Mouse (Mus musculus) neural tube, embryonic 11.5 days (tissue): ENCODE measurements around the gene Pskh1. TPM values are rescaled to one million over a fixed set of nuclear protein-coding genes. Genes with fewer than 3 reads are reported as not detected.

Experiments
- ATAC-seq: fragments of 200-750 bp; cut with Nextera tagmentation; 2 replicates; pipeline ENCODE4 v1.8.0; 2017; ENCODE audit warnings: moderate number of reproducible peaks, mild to moderate bottlenecking, moderate TSS enrichment, moderate library complexity; ENCODE audit not compliant: insufficient read depth, low FRiP score, low TSS enrichment
- DNase-seq: peaks from one replicate; pipeline ENCODE4 v3.0.0-alpha.2; 2015; ENCODE audit warnings: low spot score
- H3K27ac ChIP-seq: fragments of 300-500 bp; sonication (generic); 2 replicates; pipeline ENCODE4 v1.5.1; 2014; ENCODE audit warnings: low read depth, mild to moderate bottlenecking, low read length
- H3K27me3 ChIP-seq: fragments of 300-500 bp; sonication (generic); 2 replicates; pipeline ENCODE4 v1.6.1; 2014; ENCODE audit warnings: mild to moderate bottlenecking, low read length, mixed read lengths; ENCODE audit not compliant: control insufficient read depth, insufficient read depth
- H3K36me3 ChIP-seq: fragments of 300-500 bp; sonication (generic); 2 replicates; pipeline ENCODE4 v1.6.1; 2014; ENCODE audit warnings: mild to moderate bottlenecking, low read length, moderate library complexity, mixed read lengths; ENCODE audit not compliant: control insufficient read depth, insufficient read depth
- H3K4me1 ChIP-seq: fragments of 300-500 bp; sonication (generic); 2 replicates; pipeline ENCODE4 v1.6.1; 2014; ENCODE audit warnings: low read length, mixed read lengths; ENCODE audit not compliant: control insufficient read depth, insufficient read depth
- H3K4me2 ChIP-seq: fragments of 300-500 bp; sonication (generic); 2 replicates; pipeline ENCODE4 v1.6.1; 2014; ENCODE audit warnings: low read depth, mild to moderate bottlenecking, moderate library complexity
- H3K4me3 ChIP-seq: fragments of 300-500 bp; sonication (generic); 2 replicates; pipeline ENCODE4 v1.5.1; 2014; ENCODE audit warnings: low read depth, low read length
- H3K9ac ChIP-seq: fragments of 300-500 bp; sonication (generic); 2 replicates; pipeline ENCODE4 v1.6.1; 2014; ENCODE audit warnings: mild to moderate bottlenecking, low read length
- H3K9me3 ChIP-seq: fragments of 300-500 bp; sonication (generic); 2 replicates; pipeline ENCODE4 v1.6.1; 2016; ENCODE audit warnings: low read length; ENCODE audit not compliant: control insufficient read depth
- WGBS: fragments of 180-500 bp; shearing (Covaris S2); extraction: QIAGEN DNeasy Blood & Tissue Kit; methylation state at CpG from one replicate; pipeline ENCODE4 v1.1.7; 2014; 5-methylcytosine and 5-hydroxymethylcytosine counted together
- polyA plus RNA-seq: library from polyadenylated mRNA; unstranded; fragments of >200 nt; fragmentation: Nextera tagmentation; extraction: Ambion mirVana; gene quantifications from 2 replicates; pipeline ENCODE4 v1.2.1, GENCODE M21; 2014

Gene Pskh1
- polyA plus RNA-seq, 1 experiment from 2014 or later = 20.4 TPM

GRCm38 (mm10) chr8:105855248-105856167, 44.7 kb upstream of the Pskh1 start:
- Histone ChIP-seq H3K9ac (peak overlapping the region; percentile 78), H3K27me3 (no peaks in the 10 kb centered on the region), H3K4me1 (peaks cover 26% of the 10 kb centered on the region), H3K4me2 (peak overlapping the region; percentile 93), H3K9me3 (no peaks in the 10 kb centered on the region), H3K27ac (peak overlapping the region; percentile 85), H3K4me3 (peak overlapping the region; percentile 69), H3K36me3 (no peaks in the 10 kb centered on the region; the same call in 1 of the 2 replicates)
- WGBS = under 1% methylated on average over 71 of the region's 71 CpGs
- DNase-seq (peak; percentile 64), ATAC-seq (peak; percentile 42)

GRCm38 (mm10) chr8:105856168-105856835, 43.9 kb upstream of the Pskh1 start:
- WGBS = 24% methylated on average over 15 of the region's 15 CpGs
- Histone ChIP-seq H3K4me3 (peak overlapping the region; percentile 69), H3K36me3 (no peaks in the 10 kb centered on the region; the same call in 1 of the 2 replicates), H3K27ac (peak overlapping the region; percentile 85), H3K4me2 (peak overlapping the region; percentile 93), H3K9me3 (no peaks in the 10 kb centered on the region), H3K9ac (peak overlapping the region; percentile 78), H3K27me3 (no peaks in the 10 kb centered on the region), H3K4me1 (peaks cover 22% of the 10 kb centered on the region)
- ATAC-seq (no peak), DNase-seq (no peak)

GRCm38 (mm10) chr8:105858495-105858894, 41.7 kb upstream of the Pskh1 start:
- Histone ChIP-seq H3K9ac (no peak overlapping the region; the same call in 1 of the 2 replicates), H3K4me3 (no peak overlapping the region), H3K9me3 (no peaks in the 10 kb centered on the region), H3K36me3 (no peaks in the 10 kb centered on the region; the same call in 1 of the 2 replicates), H3K27ac (no peak overlapping the region), H3K4me2 (no peak overlapping the region), H3K27me3 (no peaks in the 10 kb centered on the region), H3K4me1 (peaks cover 34% of the 10 kb centered on the region)
- 89% methylated on average over 5 of the region's 5 CpGs for whole genome bisulfite sequencing
- ATAC-seq = no peak
- DNase-seq = no peak

DNA sequence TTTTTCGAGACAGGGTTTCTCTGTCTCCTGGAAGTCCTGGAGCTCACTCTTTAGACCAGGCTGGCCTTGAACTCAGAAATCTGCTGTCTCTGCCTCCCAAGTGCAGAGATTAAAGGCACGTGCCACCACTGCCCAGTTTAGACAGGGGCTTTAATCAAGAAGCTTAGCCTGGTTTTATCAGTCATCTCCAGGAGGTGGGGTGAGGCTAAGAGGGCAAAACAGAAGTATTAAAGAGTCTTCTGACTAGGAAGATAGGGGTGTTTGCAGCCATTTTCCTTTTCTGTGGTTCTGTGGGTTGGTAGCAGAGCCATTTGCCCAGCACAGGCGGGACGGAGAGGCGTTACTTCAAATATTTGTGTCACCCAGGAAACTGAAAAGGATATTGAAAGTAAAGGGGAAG, 40.9 kb upstream of the Pskh1 start:
- Histone ChIP-seq H3K9ac (no peak overlapping the region), H3K36me3 (no peaks in the 10 kb centered on the region; the same call in 1 of the 2 replicates), H3K4me3 (no peak overlapping the region; the same call in 1 of the 2 replicates), H3K27ac (no peak overlapping the region), H3K4me1 (peaks cover 34% of the 10 kb centered on the region), H3K27me3 (no peaks in the 10 kb centered on the region), H3K4me2 (peak overlapping the region; percentile 30), H3K9me3 (no peaks in the 10 kb centered on the region)
- ATAC-seq (no peak), DNase-seq (no peak)
- 78% methylated on average over 5 of the region's 5 CpGs for WGBS

DNA sequence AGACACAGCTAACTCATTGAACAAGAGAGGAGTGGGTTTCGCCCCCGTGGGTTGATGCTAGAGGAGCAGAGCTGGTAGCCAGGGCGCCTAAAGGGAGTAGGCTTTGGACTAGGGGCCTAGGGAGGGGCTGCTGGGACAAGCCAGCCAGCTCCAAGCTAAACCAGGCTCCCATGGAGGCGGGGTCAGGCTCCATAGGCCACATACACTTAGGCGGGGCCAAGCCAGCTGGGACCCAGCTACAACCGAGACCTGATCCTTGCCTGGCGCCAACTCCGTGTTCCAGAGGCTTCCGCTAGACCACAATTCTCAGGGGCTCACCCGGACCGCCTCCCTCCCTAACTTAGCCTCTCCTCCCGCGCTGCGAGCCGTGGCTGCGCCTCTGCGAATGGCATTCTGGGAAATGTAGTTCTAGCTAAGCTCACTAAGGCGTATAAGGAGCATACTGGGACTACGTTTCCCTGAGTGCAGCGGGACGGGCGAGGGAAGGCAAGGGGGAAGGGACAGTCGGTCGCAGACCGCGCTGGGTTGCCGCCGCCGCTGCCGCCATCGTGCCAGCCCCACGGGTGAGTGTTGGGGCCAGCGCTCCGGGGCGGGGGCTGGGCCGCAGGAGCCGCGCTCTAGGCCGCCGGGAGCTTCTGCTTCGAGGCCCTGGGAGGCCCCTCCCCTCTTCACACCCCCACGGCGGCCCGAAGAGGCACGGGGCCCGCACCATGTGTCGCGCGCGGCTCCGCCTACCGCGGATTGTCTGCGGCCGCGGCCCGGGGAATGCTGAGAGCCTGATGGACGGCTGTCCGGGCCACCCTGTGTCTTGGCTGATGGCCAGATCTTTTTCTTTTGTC, 39.9 kb upstream of the Pskh1 start, which contains the start of gene Nutf2:
Gene Nutf2 (plus strand): TSS at position 438 of the 839 bp plus-strand sequence.
- Histone ChIP-seq H3K9me3 (no peaks in the 10 kb centered on the region), H3K4me2 (peak within 1 kb of the TSS; percentile 90), H3K27me3 (no peaks in the 10 kb centered on the region), H3K4me1 (peaks cover 34% of the 10 kb centered on the region), H3K4me3 (peak within 1 kb of the TSS; percentile 97), H3K27ac (peak within 1 kb of the TSS; percentile 86), H3K9ac (peak within 1 kb of the TSS; percentile 96), H3K36me3 (no peaks in the 10 kb centered on the region; the same call in 1 of the 2 replicates)
- peak; percentile 96 for DNase-seq
- peak; percentile 95 for ATAC-seq
- under 1% methylated on average over 47 of the region's 59 CpGs for WGBS

DNA sequence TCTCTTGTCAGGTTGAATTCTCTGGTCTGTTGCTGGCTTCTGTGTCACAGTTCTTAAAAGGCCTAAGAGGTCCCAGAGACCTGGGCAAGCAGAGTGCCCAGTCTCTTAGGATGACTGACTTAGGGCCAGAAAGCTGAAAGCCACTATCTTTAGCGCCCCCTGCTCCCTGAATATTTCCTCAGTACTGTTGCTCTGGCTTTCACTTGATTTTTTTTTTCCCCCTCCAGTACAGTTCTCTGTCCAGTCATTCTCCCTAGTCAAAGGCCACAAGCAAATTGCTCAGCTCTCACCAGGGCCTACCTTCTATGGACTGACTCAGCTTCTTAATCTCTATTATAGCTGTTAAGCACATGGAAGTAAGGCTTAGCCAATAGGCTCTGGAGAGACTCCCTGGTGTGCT, 38.3 kb upstream of the Pskh1 start:
- Histone ChIP-seq H3K4me1 (peaks cover 24% of the 10 kb centered on the region), H3K27ac (no peak overlapping the region), H3K4me3 (peak overlapping the region; percentile 97), H3K36me3 (peaks cover 2% of the 10 kb centered on the region; the same call in 1 of the 2 replicates), H3K4me2 (peak overlapping the region; percentile 90), H3K9me3 (no peaks in the 10 kb centered on the region), H3K9ac (peak overlapping the region; percentile 96), H3K27me3 (no peaks in the 10 kb centered on the region)
- ATAC-seq (no peak), DNase-seq (no peak)
- WGBS = 5% methylated on average over 1 of the region's 1 CpGs

DNA sequence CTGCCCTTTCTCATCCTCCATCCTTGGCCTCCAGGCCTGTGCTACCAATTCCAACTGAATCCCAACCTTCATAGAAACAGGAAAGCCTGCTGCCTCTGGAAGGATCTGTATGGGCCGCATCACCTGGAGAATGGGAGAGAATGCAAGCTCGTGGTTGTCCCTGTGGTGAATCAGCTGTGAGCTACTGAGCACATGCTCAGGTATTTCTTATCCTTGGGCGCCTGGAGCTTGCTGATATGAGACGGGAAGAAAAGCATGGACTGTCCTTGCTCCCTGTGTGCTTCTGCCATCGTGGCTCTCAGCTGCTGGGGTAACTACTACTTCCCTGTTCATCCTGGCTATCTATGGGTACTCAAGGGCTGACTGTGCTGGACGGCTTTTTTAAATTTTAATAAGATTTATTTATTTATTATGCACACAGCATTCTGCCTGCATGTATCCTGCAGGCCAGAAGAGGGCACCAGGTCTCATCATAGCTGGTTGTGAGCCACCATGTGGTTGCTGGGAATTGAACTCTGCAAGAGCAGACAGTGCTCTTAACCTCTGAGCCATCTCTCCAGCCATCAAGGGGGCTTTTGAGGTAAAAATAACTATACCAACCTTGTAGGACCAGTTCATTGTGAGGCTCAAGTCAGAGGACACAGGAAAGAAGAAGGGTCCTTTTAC, 33.7 kb upstream of the Pskh1 start:
- no peak overlapping the region for H3K9ac ChIP-seq
- H3K27ac ChIP-seq = no peak overlapping the region
- H3K4me3 ChIP-seq = no peak overlapping the region
- no peak for ATAC-seq
- H3K4me1 ChIP-seq = peaks cover 10% of the 10 kb centered on the region
- H3K9me3 ChIP-seq = no peaks in the 10 kb centered on the region
- DNase-seq = no peak
- no peak overlapping the region for H3K4me2 ChIP-seq
- H3K36me3 ChIP-seq = peaks cover 12% of the 10 kb centered on the region; the same call in 1 of the 2 replicates
- whole genome bisulfite sequencing = 88% methylated on average over 6 of the region's 6 CpGs
- no peaks in the 10 kb centered on the region for H3K27me3 ChIP-seq

GRCm38 (mm10) chr8:105874301-105874700, 25.9 kb upstream of the Pskh1 start:
- H3K4me2 ChIP-seq = no peak overlapping the region
- H3K9ac ChIP-seq = no peak overlapping the region
- H3K9me3 ChIP-seq = no peaks in the 10 kb centered on the region
- no peak overlapping the region for H3K27ac ChIP-seq
- ATAC-seq (no peak), DNase-seq (no peak)
- no peaks in the 10 kb centered on the region for H3K4me1 ChIP-seq
- H3K4me3 ChIP-seq = no peak overlapping the region
- WGBS = 90% methylated on average over 6 of the region's 6 CpGs
- H3K36me3 ChIP-seq = peaks cover 19% of the 10 kb centered on the region
- H3K27me3 ChIP-seq = no peaks in the 10 kb centered on the region
